Mouse (Mus musculus) heart, embryonic 14.5 days (tissue): ENCODE measurements around the gene Ccdc74a. TPM values are rescaled to one million over a fixed set of nuclear protein-coding genes. Genes with fewer than 3 reads are reported as not detected.

ENCODE experiments used
- ATAC-seq: fragments of 200-750 bp; cut with Nextera tagmentation; 2 replicates; pipeline ENCODE4 v1.8.0; 2017; ENCODE audit warnings: low read depth, moderate TSS enrichment; ENCODE audit not compliant: insufficient number of reproducible peaks, insufficient read depth, low FRiP score
- H3K27ac ChIP-seq, 2 experiments: fragments of 200-500 bp in 1 of 2; fragments of 300-500 bp in 1 of 2; sonication (generic) in 1 of 2; replicated peaks in 1 of 2; 2 replicates each; pipeline ENCODE4 v1.5.1; 2012 to 2014; ENCODE audit warnings: low read depth in 2 of 2, low read length in 2 of 2, control low read depth in 1 of 2, mild to moderate bottlenecking in 1 of 2, mixed read lengths in 1 of 2; ENCODE audit not compliant: control insufficient read depth in 1 of 2, insufficient read depth in 1 of 2
- H3K27me3 ChIP-seq: fragments of 300-500 bp; sonication (generic); 2 replicates; pipeline ENCODE4 v1.6.1; 2014; ENCODE audit warnings: mild to moderate bottlenecking, low read length, control low read depth; ENCODE audit not compliant: control insufficient read depth, insufficient read depth
- H3K36me3 ChIP-seq: fragments of 300-500 bp; sonication (generic); 2 replicates; pipeline ENCODE4 v1.6.1; 2014; ENCODE audit warnings: mild to moderate bottlenecking, control low read depth, low read length, mixed read lengths; ENCODE audit not compliant: control insufficient read depth, insufficient read depth
- H3K4me1 ChIP-seq, 2 experiments: fragments of 200-500 bp in 1 of 2; fragments of 300-500 bp in 1 of 2; sonication (generic) in 1 of 2; 2 replicates each; pipeline ENCODE4 v1.6.1; 2012 to 2014; ENCODE audit warnings: low read length in 2 of 2, control low read depth in 1 of 2, mixed read lengths in 1 of 2; ENCODE audit not compliant: control insufficient read depth in 2 of 2, insufficient read depth in 2 of 2
- H3K4me2 ChIP-seq: fragments of 300-500 bp; sonication (generic); 2 replicates; pipeline ENCODE4 v1.6.1; 2014; ENCODE audit warnings: mild to moderate bottlenecking, low read length
- H3K4me3 ChIP-seq, 2 experiments: fragments of 200-500 bp in 1 of 2; fragments of 300-500 bp in 1 of 2; sonication (generic) in 1 of 2; 2 replicates each; pipeline ENCODE4 v1.5.1; 2012 to 2014; ENCODE audit warnings: low read length in 2 of 2, mild to moderate bottlenecking in 2 of 2, control low read depth in 1 of 2, low read depth in 1 of 2, moderate library complexity in 1 of 2; ENCODE audit not compliant: control insufficient read depth in 1 of 2, insufficient read depth in 1 of 2
- H3K9ac ChIP-seq: fragments of 300-500 bp; sonication (generic); 2 replicates; pipeline ENCODE4 v1.6.1; 2014; ENCODE audit warnings: mild to moderate bottlenecking, low read length
- H3K9me3 ChIP-seq: fragments of 300-500 bp; sonication (generic); 2 replicates; pipeline ENCODE4 v1.6.1; 2016; ENCODE audit warnings: low read length, control low read depth; ENCODE audit not compliant: control insufficient read depth
- WGBS: fragments of 180-500 bp; shearing (Covaris S2); extraction: QIAGEN DNeasy Blood & Tissue Kit; methylation state at CpG from one replicate; pipeline ENCODE4 v1.1.7; 2014; 5-methylcytosine and 5-hydroxymethylcytosine counted together
- polyA plus RNA-seq: library from polyadenylated mRNA; unstranded; fragments of >200 nt; fragmentation: Nextera tagmentation; extraction: Ambion mirVana; gene quantifications from 2 replicates; pipeline ENCODE4 v1.2.1, GENCODE M21; 2014

Ccdc74a gene
- polyA plus RNA-seq, 1 experiment from 2014 or later = 4.5 TPM

GRCm38 (mm10) chr16:17617922-17618565 is 28.2 kb upstream of the Ccdc74a start:
- Histone ChIP-seq H3K9ac (no peak overlapping the region), H3K27ac (no peak overlapping the region), H3K36me3 (peaks cover 18% of the 10 kb centered on the region), H3K4me1 (peaks cover 2 to 8% of the 10 kb centered on the region in 2 experiments; a peak in 3 of 4 replicates), H3K4me2 (peak overlapping the region; percentile 4; the same call in 1 of the 2 replicates), H3K9me3 (no peaks in the 10 kb centered on the region), H3K4me3 (no peak overlapping the region), H3K27me3 (no peaks in the 10 kb centered on the region)
- peak; percentile 21; the same call in 1 of the 2 replicates for ATAC-seq
- WGBS = 14% methylated on average over 13 of the region's 13 CpGs

- no peak within 1 kb of the TSS for H3K27ac ChIP-seq
Observed at GRCm38 (mm10) chr16:17619198-17620105, 26.8 kb upstream of the Ccdc74a start, which contains the start of gene Smpd4. Gene Smpd4 (plus strand): TSS chr16:17619354.

GRCm38 (mm10) chr16:17621936-17622335 is 24.3 kb upstream of the Ccdc74a start:
- ATAC-seq = no peak
- Histone ChIP-seq H3K4me3 (no peak overlapping the region), H3K4me1 (peaks cover 2 to 8% of the 10 kb centered on the region in 2 experiments; a peak in 3 of 4 replicates), H3K36me3 (peaks cover 54% of the 10 kb centered on the region), H3K27me3 (no peaks in the 10 kb centered on the region), H3K4me2 (no peak overlapping the region), H3K9ac (no peak overlapping the region), H3K9me3 (no peaks in the 10 kb centered on the region), H3K27ac (no peak overlapping the region)
- WGBS = 84% methylated on average over 1 of the region's 1 CpGs

More at GRCm38 (mm10) chr16:17619198-17620105, 26.8 kb upstream of the Ccdc74a start, which contains the start of gene Smpd4:
- Histone ChIP-seq H3K27me3 (no peaks in the 10 kb centered on the region), H3K9ac (peak within 1 kb of the TSS; percentile 91), H3K4me2 (peak within 1 kb of the TSS; percentile 86), H3K9me3 (no peaks in the 10 kb centered on the region), H3K4me1 (peaks cover 2 to 8% of the 10 kb centered on the region in 2 experiments; a peak in 3 of 4 replicates), H3K36me3 (peaks cover 32% of the 10 kb centered on the region), H3K4me3 (peak within 1 kb of the TSS; percentile 67 to 83)
- WGBS = 3% methylated on average over 60 of the region's 60 CpGs
- peak; percentile 37; the same call in 1 of the 2 replicates for ATAC-seq

- ATAC-seq = no peak
Observed at GRCm38 (mm10) chr16:17625488-17626268, 20.6 kb upstream of the Ccdc74a start.

GRCm38 (mm10) chr16:17626269-17626555 is 20.1 kb upstream of the Ccdc74a start:
- no peak for ATAC-seq
- Histone ChIP-seq H3K4me2 (no peak overlapping the region), H3K9ac (no peak overlapping the region), H3K9me3 (no peaks in the 10 kb centered on the region), H3K4me1 (no peaks in the 10 kb centered on the region), H3K27ac (no peak overlapping the region), H3K27me3 (no peaks in the 10 kb centered on the region), H3K36me3 (peaks cover 97% of the 10 kb centered on the region), H3K4me3 (no peak overlapping the region)
- 95% methylated on average over 5 of the region's 5 CpGs for WGBS

More at GRCm38 (mm10) chr16:17625488-17626268, 20.6 kb upstream of the Ccdc74a start:
- H3K27me3 ChIP-seq = no peaks in the 10 kb centered on the region
- no peak overlapping the region for H3K27ac ChIP-seq
- peaks cover 92% of the 10 kb centered on the region for H3K36me3 ChIP-seq
- no peaks in the 10 kb centered on the region for H3K9me3 ChIP-seq
- H3K4me1 ChIP-seq = no peaks in the 10 kb centered on the region
- WGBS = 66% methylated on average over 8 of the region's 8 CpGs
- H3K4me3 ChIP-seq = no peak overlapping the region
- H3K9ac ChIP-seq = no peak overlapping the region
- no peak overlapping the region for H3K4me2 ChIP-seq

- no peak overlapping the region for H3K4me3 ChIP-seq
- 92% methylated on average over 2 of the region's 2 CpGs for WGBS
- peaks cover 12 to 15% of the 10 kb centered on the region in 2 experiments for H3K4me1 ChIP-seq
- no peaks in the 10 kb centered on the region for H3K27me3 ChIP-seq
- no peaks in the 10 kb centered on the region for H3K9me3 ChIP-seq
- no peak overlapping the region for H3K4me2 ChIP-seq
- no peak overlapping the region for H3K9ac ChIP-seq
- H3K36me3 ChIP-seq = peaks cover 80% of the 10 kb centered on the region
- no peak for ATAC-seq
- H3K27ac ChIP-seq = no peak overlapping the region
Observed at GRCm38 (mm10) chr16:17632580-17632979, 13.7 kb upstream of the Ccdc74a start.

GRCm38 (mm10) chr16:17633481-17634181 is 12.6 kb upstream of the Ccdc74a start:
- no peak for ATAC-seq
- 56% methylated on average over 8 of the region's 8 CpGs for WGBS
- Histone ChIP-seq H3K4me2 (no peak overlapping the region), H3K4me3 (no peak overlapping the region), H3K36me3 (peaks cover 78% of the 10 kb centered on the region), H3K27me3 (no peaks in the 10 kb centered on the region), H3K4me1 (peaks cover 13 to 16% of the 10 kb centered on the region in 2 experiments), H3K9me3 (no peaks in the 10 kb centered on the region), H3K9ac (no peak overlapping the region), H3K27ac (no peak overlapping the region)
